Mouse (Mus musculus): ENCODE data around the gene Prok1.

DNA sequence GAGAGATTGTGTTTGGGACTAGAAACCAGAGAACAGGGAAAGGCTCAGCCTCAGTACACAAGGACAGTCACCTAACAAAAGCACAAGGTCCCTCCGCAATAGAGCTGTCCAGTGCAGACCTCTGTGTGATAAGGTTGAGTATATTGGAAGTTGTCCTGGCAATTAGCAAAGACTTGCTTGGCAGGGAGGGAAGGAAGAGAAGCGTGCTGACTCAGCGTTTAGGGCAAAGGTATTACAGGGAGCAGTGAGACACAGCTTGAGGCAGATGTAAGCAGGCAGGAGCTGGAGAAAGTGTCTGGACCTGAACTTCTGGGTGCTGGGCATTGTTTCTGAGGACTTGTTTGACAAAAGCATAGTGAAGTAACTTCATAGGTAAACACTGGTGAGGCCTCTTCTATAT is 16.5 kb upstream of the Prok1 start:
- TF ChIP-seq CTCF (IDR thresholded peaks at IDR 0.05): no peak
- TF ChIP-seq EP300 (IDR thresholded peaks at IDR 0.05): no peak
